Mouse (Mus musculus): ENCODE results near the gene 1110012L19Rik. TPM values are rescaled to one million over a fixed set of nuclear protein-coding genes. Genes with fewer than 3 reads are reported as not detected.
"Not testable (repeated sequence)": the region's sequence is repeated elsewhere in the genome, so short reads cannot be mapped to it uniquely, and the experiment has no call there.

The 1110012L19Rik gene
- polyA plus RNA-seq, 1 experiment from 2014 or later = 29.5 TPM

- Histone ChIP-seq H3K36me3 (ENCODE audit: control insufficient read depth, insufficient read depth) (peaks cover 6% of the 10 kb centered on the region; the same call in 1 of the 2 replicates), H3K4me1 (ENCODE audit: control insufficient read depth, insufficient read depth, low read length) (peaks cover 9% of the 10 kb centered on the region), H3K4me2 (ENCODE audit: low read depth, low read length) (peak overlapping the region; percentile 62), H3K27me3 (ENCODE audit: control insufficient read depth, insufficient read depth, low read length) (no peaks in the 10 kb centered on the region), H3K9me3 (replicated peaks; ENCODE audit: control insufficient read depth, low read length) (no peaks in the 10 kb centered on the region), H3K4me3 (ENCODE audit: low read length) (peak overlapping the region; percentile 68), H3K27ac (ENCODE audit: low read length) (peak overlapping the region; percentile 86), H3K9ac (ENCODE audit: low read length) (peak overlapping the region; percentile 71)
- WGBS = 12% methylated on average over 11 of the region's 11 CpGs
- ATAC-seq (replicated peaks; ENCODE audit: extremely low read depth, insufficient read depth, low FRiP score) = peak; percentile 45; the same call in 1 of the 2 replicates
Observed at GRCm38 (mm10) chrX:70385962-70386351, 280 bp downstream of the 1110012L19Rik start.

GRCm38 (mm10) chrX:70392636-70393035 lies 7.0 kb downstream of the 1110012L19Rik start:
- not testable (repeated sequence) for H3K9ac ChIP-seq (ENCODE audit: low read length); H3K27me3 ChIP-seq (ENCODE audit: control insufficient read depth, insufficient read depth, low read length)

GRCm38 (mm10) chrX:70425473-70425872 lies 39.8 kb downstream of the 1110012L19Rik start:
- not testable (repeated sequence) for H3K4me2 ChIP-seq (ENCODE audit: low read depth, low read length); H3K4me3 ChIP-seq (ENCODE audit: low read length); H3K27ac ChIP-seq (ENCODE audit: low read length); H3K27me3 ChIP-seq (ENCODE audit: control insufficient read depth, insufficient read depth, low read length); H3K4me1 ChIP-seq (ENCODE audit: control insufficient read depth, insufficient read depth, low read length); H3K9me3 ChIP-seq (replicated peaks; ENCODE audit: control insufficient read depth, low read length); H3K9ac ChIP-seq (ENCODE audit: low read length); H3K36me3 ChIP-seq (ENCODE audit: control insufficient read depth, insufficient read depth); ATAC-seq (replicated peaks; ENCODE audit: extremely low read depth, insufficient read depth, low FRiP score)
- 68% methylated on average over 3 of the region's 3 CpGs for WGBS

More at GRCm38 (mm10) chrX:70392636-70393035, 7.0 kb downstream of the 1110012L19Rik start:
- H3K36me3 ChIP-seq (ENCODE audit: control insufficient read depth, insufficient read depth); H3K27ac ChIP-seq (ENCODE audit: low read length); H3K4me2 ChIP-seq (ENCODE audit: low read depth, low read length); H3K4me1 ChIP-seq (ENCODE audit: control insufficient read depth, insufficient read depth, low read length); ATAC-seq (replicated peaks; ENCODE audit: extremely low read depth, insufficient read depth, low FRiP score); H3K4me3 ChIP-seq (ENCODE audit: low read length); H3K9me3 ChIP-seq (replicated peaks; ENCODE audit: control insufficient read depth, low read length): not testable (repeated sequence)

Other genes starting within 250 kb of the 1110012L19Rik start
- gene Ids, start 20.8 kb upstream of the 1110012L19Rik start, polyA plus RNA-seq (2015; fragmentation: Nextera tagmentation; extraction: Ambion mirVana) = 1.3 and 1.4 TPM in 2 replicates
- gene Tmem185a, start 91.3 kb downstream of the 1110012L19Rik start, polyA plus RNA-seq (2015; fragmentation: Nextera tagmentation; extraction: Ambion mirVana) = 31.9 and 39.3 TPM in 2 replicates